Mouse (Mus musculus) embryo, embryonic 10.5 days (tissue): ENCODE measurements around the gene Cadm1.

ENCODE experiments used
- DNase-seq: peaks from one replicate; pipeline ENCODE4 v3.0.0-alpha.2; 2015; ENCODE audit warnings: low spot score

Gene Cadm1

DNA sequence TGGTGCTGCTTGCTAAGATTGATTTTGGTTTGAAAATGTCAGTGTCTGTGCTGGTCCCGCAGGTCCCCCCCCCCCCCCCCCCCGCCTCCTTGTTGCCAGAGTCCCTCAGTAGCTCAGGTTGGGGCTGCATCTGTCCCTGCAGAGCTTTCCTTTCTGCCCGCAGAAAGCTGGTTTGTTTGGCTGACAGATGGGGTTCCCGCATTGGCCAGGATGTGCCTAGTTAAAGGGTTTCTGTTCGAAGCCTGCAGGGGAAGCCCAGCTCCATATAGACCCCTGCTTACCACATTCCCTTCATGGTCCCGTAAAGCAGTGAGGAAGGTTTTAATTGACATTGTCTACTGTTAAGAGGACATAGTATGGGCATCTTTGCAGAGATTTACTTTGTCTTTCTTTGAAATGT, 78.9 kb downstream of the Cadm1 start:
- no peak for DNase-seq

DNA sequence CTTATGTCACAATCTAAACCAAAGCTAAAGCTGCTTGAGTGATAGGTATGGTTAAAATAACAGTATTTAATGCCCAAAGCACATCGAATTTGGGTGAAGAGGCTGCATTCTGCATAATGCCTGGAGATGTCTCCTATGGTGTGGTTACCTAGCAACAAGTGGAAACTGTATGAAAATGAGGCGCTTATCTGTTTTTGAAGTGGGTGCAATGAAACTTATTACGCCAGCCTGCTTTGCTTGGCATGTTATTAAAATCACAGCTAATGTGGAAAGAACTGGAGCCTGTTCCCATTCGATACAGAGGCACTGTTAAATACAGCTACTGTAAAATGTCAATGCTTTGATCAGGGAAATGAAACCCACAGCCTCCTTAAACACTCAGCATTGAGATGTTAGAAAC, 79.5 kb downstream of the Cadm1 start:
- DNase-seq: no peak

DNA sequence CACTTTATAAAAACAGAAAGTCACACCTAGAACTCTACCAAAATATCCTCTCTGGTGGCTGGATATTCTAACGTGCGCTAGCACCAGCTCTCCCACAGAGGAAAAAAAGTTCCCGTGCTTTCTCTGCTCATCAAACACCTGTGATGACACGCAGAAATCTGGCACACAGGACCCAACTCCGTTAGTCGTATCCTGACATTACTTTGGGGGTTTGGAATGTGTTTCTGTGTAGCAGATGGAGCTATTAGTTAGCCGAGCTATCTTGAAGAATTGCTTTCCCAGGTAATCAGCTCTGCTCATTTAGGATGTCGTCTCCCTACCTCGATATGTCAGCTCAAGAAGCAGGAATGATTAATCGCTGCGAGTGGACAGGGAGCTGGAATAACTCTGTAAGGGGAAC, 80.3 kb downstream of the Cadm1 start:
- no peak for DNase-seq

DNA sequence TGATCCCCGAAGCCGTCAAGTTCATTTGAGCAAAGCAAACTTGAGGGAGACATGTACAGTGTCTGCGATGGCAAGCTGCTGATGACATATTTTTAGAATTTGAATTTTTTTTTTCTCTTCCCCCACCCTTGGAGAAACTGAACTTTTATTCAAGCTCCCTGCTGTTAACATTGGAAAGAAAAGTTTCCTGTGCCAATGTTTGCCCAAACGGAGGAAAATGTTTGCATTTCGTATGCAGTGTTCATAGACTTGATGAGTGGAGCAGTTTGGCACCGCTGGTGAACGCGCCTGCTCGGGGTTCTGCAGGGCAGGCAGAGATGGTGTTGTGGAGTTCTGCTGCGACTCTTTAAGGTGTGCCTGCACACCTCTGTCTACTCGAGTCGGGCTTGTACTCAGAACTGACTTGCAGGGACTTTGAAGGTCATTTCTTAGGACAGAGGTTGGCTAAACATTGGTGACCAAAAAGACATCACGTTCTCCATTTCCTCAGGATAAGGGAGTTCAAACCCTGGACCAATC, 83.0 kb downstream of the Cadm1 start:
- no peak for DNase-seq

DNA sequence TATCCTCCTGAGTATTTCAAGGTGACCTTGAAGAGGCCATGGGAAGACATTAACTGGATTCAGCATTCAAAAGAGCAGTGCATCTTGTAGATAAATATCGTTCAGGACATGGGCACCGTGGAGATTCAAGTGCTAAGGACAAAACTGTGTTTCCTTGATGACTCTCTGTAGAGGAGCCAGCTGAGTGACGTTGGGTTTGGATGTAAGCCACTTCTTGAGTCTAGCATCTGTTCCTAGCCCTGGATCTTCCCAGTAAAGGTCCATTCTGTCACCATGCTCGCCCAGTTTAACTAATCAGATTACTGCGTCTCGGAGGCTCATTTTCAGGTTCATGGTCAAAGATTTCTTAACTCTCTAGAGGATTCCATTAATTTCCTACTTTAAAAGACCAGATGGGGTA, 85.1 kb downstream of the Cadm1 start:
- no peak for DNase-seq

DNA sequence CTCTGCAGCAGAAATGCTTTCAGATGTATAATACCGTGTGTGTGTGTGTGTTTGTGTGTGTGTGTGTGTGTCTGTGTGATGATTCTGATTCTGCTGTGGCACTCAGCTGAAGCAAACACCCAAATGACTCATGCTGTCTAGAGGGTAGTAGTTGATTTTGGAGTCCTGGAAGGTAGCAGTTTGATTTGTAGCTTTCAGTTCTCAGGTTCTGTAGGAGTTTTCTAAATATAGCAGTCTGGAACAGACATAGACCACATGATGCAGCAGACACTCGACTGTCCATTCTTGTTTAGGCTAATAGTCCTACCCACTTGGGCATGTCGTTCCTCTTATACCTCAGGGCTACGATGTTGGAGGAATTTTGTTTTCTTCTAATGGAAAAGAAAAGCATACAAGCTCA, 86.4 kb downstream of the Cadm1 start:
- DNase-seq: no peak

DNA sequence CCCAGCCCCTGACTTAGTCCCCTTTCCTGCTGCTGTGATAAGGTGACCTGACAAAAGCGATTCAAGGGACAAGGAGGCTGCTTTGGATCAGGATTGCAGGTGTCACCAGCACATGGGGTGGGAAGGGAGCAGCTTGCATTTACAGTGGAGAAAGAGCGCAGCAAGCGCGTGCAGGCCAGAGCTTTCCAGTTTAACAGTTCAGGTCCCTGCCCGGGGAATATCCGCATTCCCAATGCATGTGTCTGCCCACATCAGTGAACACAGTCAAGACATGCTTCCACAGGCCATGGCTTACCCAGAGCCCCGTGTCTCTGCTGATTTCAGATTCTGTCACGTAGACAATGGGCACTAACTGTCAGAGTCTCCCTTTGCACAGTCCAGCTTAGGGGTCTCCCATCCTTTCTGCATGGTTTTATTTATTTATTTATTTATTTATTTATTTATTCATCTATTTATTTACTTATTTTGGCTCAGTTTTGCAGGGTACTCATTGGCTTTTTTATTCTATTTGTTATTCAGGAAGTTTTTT, 89.6 kb downstream of the Cadm1 start:
- no peak for DNase-seq

DNA sequence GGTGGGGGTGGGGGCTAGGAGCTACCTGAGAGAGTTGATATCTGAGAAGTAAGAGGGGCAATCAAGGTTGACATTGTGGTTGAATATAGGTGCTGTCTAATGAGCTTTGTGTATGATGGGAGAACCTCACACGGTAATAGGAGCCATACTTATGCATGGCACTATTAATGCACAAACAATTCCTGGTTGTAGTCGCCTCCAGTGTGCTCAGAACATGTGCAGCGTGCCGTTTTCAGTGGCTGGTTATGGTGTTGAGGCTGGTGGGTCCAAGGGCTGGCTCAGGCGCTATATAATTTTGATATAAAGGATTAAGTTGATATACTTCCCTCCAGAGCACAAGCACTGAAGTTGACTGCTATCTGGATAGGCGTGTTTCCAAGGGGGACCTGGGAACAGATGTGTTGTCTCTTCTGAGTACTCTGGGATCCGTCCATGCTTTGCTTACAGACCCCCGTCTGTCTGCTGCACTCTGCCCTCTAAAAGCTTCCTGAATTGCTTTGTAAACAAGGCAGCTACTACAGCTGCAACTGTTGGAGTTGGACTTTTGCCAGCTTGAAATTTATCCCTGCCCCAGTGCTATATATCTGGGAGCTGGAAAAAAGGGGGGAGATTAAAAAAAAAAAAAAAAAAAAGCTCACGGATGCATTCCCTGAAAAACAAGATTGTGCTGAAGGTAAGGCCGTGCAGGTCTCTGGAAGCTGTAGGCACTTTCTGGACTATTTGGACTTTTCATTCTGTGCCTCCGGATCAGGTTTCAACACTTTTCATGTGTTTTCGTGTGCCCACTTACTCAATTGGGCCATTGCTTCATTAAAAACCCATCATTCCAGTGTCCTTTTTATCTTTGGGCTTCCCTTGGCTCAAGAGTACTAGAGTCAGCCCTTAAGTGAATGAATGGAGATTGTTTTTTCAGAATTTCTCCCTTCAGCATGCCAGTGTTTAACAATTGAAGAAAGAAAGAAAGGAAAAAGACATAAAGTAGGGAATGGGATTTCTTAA, 93.8 kb downstream of the Cadm1 start:
- DNase-seq: peak; percentile 45

DNA sequence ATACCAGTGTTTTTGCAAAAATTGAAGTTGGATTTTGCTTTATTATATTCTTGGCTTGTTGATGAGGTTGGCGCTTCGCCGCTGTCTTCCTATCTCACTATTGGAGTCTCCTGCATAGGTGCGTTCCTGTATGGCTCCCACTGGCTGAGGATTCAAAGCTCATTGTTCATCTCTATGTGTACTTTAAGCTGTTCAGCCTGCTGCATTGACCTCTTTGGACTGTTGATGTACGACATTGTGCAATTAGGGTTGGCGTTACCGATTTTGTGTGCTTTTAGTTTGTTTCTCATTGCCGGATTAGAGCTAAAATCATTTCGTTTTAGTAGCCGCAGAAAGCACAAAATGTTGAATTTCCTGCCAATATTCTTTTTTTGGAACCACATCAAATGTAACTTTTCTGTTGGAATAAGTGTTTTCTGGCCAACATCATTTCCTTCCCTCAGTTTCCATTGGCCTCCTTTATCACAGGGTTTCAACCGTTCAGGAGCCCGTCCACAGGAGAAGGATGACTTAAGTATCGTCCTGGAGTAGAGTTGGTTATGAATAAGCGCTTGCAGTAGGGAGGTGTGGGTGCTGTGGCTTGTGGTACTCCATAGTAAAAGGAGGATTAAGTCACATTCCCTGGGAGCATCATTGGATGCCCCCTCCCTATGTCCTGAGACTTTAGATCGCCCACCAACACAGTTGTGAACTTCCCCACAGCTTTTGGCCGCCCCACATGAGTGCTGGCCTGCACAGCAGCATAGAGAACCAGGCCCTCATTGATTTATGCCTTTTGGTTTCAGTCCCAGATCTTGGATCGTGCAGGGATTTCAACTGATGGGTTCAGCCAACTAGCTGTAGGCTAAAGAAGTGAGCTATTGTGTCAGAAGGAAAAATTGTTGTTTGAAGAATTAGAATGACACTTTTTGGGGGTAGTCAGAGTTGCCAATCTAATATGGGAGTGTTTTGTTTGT, 94.9 kb downstream of the Cadm1 start:
- no peak for DNase-seq

DNA sequence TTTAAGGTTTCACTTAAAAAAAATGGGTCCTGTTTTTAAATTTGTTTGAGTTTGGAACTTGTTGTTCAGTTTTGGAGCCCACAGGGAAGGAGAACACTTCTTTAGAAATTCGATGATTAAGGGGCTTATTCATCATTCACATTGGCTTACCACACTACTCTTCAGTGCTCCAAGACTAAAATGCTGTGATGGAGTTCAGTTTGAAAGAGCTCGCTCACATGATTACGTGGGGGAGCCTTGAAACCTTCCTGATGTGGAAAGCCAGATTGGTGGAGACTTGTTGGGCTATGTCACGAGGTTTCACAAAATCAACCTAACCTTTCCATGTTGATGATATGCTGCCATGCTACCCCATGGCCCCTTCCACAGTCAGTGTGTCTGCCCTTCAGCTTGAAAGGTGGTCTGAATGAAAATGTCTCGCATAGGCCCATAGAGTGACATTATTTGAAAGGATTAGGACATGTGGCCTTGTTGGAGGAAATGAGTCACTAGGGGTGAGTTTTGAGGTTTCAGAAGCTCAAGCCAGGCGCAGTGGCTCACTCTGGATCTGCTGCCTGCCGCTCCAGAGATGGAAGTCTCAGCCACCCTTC, 95.7 kb downstream of the Cadm1 start:
- DNase-seq: no peak

DNA sequence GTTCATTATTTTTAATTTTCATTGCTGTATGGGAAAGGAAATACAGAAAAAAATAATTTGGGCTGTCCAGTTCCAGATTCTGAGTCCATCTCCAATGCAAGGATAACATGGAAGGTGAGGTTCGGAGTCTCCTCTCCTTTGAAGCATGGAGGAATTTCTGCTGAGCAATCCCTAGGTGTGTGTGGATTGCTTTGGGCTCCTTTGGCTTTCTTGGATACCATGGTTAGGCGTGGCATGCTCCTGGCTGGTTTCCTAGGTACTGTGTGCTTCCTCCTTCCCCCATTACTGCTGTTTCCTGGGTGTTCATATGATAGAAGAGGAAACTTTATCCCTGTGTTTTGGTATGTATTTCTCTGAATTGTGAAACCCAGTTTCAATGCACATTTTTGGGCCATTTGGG, 98.0 kb downstream of the Cadm1 start:
- DNase-seq: no peak

DNA sequence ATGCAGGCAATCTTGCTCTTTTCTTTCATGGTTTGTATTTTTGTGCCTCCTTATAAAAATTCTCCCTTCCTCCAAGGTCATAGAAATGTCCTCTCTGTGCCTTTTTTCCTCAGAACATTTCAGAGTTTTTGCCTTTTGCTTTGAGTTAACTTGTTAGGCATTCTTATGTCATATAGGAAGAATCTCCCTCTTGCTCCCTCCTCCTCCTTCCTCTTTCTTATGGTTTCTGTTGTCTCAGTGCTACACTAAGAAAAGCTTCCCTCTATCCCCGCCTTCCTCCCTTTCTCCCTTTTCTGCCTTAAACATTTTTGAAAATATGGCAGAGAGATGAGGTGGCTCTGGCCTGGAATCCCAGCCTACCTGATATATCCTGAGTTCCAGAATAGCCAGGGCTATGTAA, 98.6 kb downstream of the Cadm1 start:
- DNase-seq: no peak

DNA sequence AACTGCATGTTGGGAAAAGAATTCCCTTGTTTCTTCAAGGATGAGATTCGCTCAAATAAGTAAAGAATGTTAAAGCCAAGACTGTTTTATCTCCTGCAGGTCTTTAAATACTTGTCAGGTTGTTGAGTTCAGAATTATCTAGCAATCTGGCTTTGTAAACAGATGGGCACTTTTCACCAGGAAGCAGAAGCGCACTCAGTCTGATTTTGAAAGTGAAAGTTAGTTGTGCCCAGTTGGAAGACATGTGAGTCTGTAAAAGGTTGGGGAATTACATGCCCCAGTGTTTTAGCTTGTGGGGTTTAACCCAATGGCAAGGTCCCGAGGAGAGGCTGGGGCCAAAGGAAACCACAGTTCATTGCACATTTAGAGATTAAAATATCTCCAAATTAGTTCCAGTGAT, 104.7 kb downstream of the Cadm1 start:
- DNase-seq: no peak

DNA sequence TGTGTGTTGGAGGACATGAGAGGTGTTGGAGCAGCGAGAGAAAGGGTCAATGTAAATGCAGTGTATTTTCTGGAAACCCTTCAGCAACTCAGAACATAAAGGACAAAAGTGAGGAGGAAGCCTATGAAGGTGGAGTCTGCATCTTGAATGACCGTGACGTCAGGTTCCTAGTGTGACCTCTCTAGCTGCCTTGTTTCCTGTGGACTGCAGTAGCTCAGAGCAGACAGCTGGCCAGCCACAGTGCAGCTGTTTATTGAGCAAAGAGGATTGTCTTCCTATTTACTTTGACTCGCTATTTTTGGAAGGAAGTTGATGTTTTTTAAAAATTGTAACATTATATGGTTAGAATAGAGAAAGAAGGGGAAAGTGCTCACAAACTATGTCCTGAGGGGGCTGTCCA, 112.7 kb downstream of the Cadm1 start:
- peak; percentile 53 for DNase-seq

DNA sequence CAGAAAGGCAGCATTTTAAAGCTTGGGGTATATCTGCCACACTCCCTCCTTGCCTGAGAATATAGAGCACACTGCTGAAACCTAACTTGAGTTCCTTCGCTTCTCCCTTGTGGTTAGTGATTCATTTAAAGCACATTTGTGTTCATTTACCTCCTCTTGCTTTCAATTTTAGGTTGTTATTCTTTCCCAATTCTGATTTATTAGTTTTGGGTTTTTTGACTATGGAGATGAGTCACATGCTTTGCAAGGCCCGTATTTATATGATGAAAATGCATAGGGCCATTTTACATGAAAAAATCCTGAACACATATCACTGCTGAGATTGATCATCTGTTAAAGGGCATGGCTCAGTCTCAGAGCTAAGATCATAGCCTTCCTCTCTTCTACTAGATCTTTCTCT, 115.1 kb downstream of the Cadm1 start:
- DNase-seq: no peak

DNA sequence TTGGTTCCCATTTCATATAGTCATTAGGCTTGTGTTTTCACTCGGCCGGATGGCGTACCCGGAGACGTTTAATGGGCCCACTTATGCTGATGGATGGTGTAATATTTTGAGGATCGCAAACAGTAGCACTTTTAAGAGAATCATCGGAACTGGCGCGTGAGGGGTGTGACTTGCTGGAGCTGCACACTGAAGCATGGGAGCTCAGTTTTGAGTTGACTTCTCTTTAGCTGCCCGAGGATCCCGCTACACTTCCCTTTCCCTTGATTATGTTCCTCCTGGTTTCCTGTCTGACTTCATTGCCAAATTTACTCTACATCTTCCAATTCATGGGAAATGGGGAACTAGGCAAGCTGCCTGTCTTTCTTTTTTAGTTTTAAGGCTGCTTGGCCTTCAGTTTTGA, 121.5 kb downstream of the Cadm1 start:
- DNase-seq: no peak

DNA sequence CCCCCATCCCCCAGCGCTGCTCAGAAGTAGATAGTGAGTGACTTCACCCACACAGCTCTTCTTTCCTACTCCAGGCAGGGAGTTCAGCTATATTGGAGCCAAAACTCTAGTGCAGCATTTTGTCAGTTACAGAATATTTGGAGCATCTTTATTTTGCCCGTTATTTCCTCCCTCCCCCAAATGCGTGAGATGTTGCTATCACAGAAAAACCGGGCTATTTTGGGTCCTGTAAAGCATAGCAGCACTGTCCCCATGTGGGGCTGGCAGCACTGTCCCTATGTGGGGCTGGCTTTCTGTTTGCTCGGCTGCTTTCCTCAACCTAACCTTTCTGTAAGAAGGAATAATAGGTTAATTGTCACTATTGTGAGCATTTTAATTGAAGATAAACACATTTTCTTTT, 122.2 kb downstream of the Cadm1 start:
- no peak for DNase-seq

DNA sequence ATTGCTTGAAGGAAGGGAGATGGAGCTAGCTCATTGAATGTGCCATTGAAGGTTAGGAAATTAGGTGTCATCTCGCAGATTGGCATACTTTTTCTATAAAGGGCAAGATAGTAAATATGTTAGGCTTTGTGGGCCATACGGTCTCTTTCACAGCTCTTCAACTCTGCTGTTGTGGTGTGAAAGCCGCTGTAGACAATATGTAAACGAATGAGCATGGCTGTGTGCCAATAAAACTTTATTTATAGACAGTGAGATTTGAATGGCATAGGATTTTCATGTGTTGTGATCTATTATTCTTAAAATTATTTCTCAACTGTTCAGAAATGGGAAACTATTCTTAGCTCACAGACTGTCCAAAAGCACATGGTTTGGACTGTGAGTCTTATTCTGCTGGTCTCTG, 123.0 kb downstream of the Cadm1 start:
- DNase-seq: no peak

DNA sequence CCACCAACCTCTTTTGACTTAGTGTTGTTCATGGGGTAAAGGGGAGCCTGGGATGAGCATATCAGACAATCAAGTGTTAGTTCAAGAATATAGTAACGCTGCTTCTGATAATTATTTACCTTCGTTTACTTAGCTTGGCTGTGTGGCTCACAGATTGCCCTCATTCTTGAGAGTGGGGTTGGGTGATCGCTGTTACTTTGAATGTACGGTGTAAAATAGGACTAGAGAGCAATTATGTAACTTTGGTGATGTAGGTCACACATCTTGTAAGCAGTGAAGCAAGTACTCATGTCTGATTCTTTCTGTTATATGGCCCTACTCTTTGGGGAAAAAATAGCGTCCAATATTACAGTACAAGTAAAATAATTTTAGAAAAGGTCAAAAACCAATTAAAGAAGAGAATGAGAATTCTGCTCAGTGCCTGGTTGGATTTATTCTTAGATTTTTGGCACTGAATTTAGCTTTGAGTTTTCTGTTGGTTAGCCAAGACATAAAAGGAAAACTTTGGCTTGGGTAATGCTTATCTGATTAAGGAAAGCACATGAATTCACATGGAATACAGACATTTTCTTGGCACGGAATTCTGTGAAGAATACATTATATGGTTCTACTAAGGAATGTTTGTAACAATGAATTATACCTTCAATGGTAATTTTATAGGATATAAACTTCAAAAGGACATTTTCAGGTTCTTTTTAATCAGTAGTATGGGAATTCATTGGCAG, 129.6 kb downstream of the Cadm1 start:
- no peak for DNase-seq

DNA sequence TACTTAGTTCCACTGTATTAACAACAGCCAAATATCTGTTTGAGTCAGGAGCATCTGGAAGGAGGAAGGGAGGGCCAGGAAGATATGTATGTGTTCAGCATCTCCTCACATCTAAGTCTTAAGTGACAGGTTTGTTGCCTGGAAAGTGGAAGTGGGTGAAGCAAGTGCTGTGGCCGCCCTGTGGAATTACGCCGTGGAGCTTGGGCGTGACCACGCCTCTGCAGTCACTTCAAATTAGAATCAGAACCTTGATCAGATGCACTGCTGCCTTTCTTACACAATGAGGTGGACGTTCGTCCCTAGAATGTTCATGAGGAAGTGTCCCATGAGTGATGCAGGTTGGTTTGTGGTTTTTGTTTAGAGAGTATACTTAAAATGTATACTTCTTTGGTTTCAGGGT, 131.6 kb downstream of the Cadm1 start:
- DNase-seq: no peak

DNA sequence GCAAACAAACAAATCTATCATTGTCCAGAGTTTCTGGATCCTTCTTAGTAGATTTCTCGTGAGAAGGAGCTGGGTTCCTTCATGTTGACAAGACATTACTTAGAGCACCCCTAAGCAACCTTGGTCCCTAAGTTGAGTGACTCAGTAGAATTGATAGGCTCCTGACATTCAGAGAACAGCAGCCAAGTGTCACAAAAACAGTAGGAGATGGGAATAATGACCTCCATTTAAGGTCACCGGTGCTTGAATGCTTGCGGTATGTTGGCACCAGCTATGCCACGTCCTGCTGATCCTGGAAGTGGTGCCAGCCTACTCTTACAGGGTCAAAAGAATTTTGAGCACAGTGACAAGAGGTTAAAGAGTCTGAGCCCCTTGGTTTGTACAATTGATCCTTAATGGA, 139.2 kb downstream of the Cadm1 start:
- no peak for DNase-seq
